Mouse (Mus musculus): ENCODE results near the gene Clec4b2. TPM values are rescaled to one million over a fixed set of nuclear protein-coding genes. Genes with fewer than 3 reads are reported as not detected.
"Not testable (repeated sequence)": the region's sequence is repeated elsewhere in the genome, so short reads cannot be mapped to it uniquely, and the experiment has no call there.

The Clec4b2 gene
- 0.12 TPM in 1 of 2 replicates, not detected in the other for polyA plus RNA-seq (2015; fragmentation: Nextera tagmentation; extraction: Ambion mirVana)

DNA sequence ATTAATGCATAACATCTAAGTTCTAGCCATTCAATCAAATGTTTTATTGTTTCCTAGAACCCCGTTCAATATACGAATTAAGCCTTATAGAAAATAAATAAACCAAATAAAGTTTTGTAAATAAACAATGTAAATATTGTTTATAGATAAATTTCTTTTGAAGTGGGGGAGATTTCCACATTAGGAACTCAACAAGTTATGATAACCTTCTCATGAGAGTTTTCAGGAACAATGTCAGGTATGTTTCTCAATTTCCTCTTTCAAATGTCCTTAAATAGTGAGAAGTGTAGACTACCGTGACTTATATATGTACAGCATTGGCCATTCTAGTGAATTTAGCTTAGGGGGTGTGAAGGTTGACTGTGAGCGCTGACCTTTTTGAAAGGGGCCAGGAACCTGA is at the start of gene Clec4b2:
TSS of gene Clec4b2 (plus strand) at position 301 of the 400 bp plus-strand sequence.
- H3K9me3 ChIP-seq (replicated peaks; ENCODE audit: control insufficient read depth, low read length), result no peaks in the 10 kb centered on the region
- no peaks in the 10 kb centered on the region for H3K27me3 ChIP-seq (ENCODE audit: control insufficient read depth, insufficient read depth, low read length)
- no peak for ATAC-seq (ENCODE audit: insufficient read depth, low FRiP score)
- no peaks in the 10 kb centered on the region for H3K4me1 ChIP-seq (ENCODE audit: control insufficient read depth, insufficient read depth, low read length)
- 84% methylated on average over 4 of the region's 4 CpGs for WGBS
- H3K4me2 ChIP-seq (ENCODE audit: low read depth, low read length), result no peak within 1 kb of the TSS
- H3K9ac ChIP-seq (ENCODE audit: low read length), result no peak within 1 kb of the TSS
- no peak within 1 kb of the TSS for H3K4me3 ChIP-seq (replicated peaks; ENCODE audit: low read length)
- H3K36me3 ChIP-seq (ENCODE audit: control insufficient read depth, insufficient read depth, low read length), result no peaks in the 10 kb centered on the region
- H3K27ac ChIP-seq (ENCODE audit: low read length), result no peak within 1 kb of the TSS

DNA sequence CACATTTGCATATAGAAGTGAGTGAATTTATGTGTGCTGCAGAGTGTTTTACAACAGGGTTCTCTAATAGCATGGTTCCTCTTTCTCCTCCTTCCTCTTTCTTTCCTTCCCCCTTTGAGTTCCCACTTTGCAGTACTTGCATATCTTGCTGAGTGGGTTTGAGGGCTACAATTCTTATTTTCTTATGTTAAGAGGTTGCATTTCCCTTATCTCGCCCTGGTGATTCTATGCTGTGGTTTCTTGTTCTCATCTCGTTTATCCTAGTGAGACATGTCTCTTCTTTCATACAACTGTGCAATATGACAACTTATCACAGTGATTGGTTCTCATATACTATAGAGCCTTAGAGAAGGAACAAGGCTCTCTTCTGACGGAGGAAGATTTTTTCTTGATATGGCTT is 49.5 kb upstream of the Clec4b2 start:
- Histone ChIP-seq H3K27me3 (ENCODE audit: control insufficient read depth, insufficient read depth, low read length) (no peaks in the 10 kb centered on the region), H3K36me3 (ENCODE audit: control insufficient read depth, insufficient read depth, low read length) (no peaks in the 10 kb centered on the region), H3K4me1 (ENCODE audit: control insufficient read depth, insufficient read depth, low read length) (no peaks in the 10 kb centered on the region), H3K4me2 (ENCODE audit: low read depth, low read length) (no peak overlapping the region), H3K9ac (ENCODE audit: low read length) (no peak overlapping the region), H3K27ac (ENCODE audit: low read length) (no peak overlapping the region), H3K4me3 (replicated peaks; ENCODE audit: low read length) (no peak overlapping the region), H3K9me3 (replicated peaks; ENCODE audit: control insufficient read depth, low read length) (no peaks in the 10 kb centered on the region)
- WGBS, result 68% methylated on average over 3 of the region's 3 CpGs
- no peak for ATAC-seq (ENCODE audit: insufficient read depth, low FRiP score)

DNA sequence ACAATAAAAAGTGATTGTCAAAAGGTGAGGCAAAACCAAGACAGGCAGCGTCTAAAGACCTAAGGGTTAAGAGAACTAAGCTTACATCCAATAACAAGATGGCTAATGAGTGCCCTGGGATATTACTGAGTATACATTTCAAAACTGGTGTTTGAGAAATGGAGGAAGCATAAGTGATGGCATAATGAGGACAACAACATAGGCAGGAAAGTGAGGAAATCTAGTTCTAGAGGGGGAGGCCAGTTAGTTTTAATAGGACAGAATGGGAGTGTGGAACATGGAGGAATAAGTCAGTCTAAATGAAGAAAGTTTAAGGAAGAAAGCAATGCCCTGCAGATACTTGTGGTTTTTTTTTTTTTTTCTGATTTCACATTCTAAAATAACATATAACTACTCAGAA is 45.5 kb upstream of the Clec4b2 start:
- Histone ChIP-seq H3K27me3 (ENCODE audit: control insufficient read depth, insufficient read depth, low read length) (no peaks in the 10 kb centered on the region), H3K36me3 (ENCODE audit: control insufficient read depth, insufficient read depth, low read length) (no peaks in the 10 kb centered on the region), H3K9ac (ENCODE audit: low read length) (no peak overlapping the region), H3K27ac (ENCODE audit: low read length) (no peak overlapping the region), H3K9me3 (replicated peaks; ENCODE audit: control insufficient read depth, low read length) (no peaks in the 10 kb centered on the region), H3K4me3 (replicated peaks; ENCODE audit: low read length) (no peak overlapping the region), H3K4me2 (ENCODE audit: low read depth, low read length) (no peak overlapping the region), H3K4me1 (ENCODE audit: control insufficient read depth, insufficient read depth, low read length) (no peaks in the 10 kb centered on the region)
- no peak for ATAC-seq (ENCODE audit: insufficient read depth, low FRiP score)
- WGBS, result 57% methylated on average over 1 of the region's 1 CpGs

DNA sequence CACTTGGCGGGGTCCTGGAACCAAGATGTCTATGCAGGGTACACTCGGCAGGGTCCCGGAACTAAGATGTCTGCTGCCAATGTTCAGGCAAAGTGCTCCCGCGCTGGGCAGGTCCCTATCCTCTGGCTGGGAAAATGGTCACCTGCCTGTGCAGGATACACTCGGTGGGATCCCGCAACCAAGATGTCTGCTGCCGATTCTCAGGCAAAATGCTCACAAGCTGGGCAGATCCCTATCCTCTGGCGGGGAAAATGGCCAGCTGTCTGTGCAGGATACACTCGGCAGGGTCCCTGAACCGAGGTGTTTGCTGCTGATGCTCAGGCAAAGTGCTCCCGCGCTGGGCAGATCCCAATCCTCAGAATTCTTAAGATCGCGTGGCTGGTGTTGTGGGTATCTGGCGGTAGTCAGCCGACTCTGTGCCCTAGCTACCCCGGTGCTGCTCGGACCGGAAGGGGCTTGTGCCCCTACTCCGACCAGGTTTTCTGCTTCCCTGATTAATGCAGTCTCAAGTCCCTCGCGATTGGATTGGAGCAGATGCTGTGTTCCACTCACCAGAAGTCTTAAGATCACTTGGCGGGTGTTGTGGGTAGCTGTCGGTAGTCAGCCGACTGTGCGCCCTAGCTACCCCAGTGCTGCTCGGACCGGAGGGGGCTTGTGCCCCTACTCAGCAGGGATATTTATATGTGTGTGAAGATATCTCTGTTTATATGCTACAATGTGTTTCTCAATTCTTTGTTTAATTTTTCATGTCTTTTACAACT is 34.7 kb upstream of the Clec4b2 start:
- WGBS, result 62% methylated on average over 29 of the region's 29 CpGs
- H3K4me2 ChIP-seq (ENCODE audit: low read depth, low read length), result not testable (repeated sequence)

DNA sequence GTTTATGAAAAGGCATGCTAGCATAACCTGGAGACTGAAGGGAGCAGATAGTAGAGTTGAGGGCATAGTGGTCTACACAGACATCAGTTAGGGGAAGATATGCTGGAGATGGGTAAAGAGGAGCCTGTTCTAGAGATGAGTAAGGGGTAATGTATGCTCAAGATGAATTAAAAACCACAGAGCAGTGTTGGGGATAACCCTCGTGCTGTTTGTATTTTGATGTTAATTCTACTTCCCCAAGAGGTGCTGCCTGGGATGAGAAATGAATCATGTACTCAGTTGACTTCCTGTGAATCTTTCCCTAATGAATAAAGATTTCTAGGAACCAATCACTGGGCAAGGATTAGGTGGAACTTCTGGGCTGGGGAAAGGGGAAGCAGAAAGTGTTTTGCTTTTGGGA is 2.6 kb upstream of the Clec4b2 start:
- no peaks in the 10 kb centered on the region for H3K4me1 ChIP-seq (ENCODE audit: control insufficient read depth, insufficient read depth, low read length)
- no peak for ATAC-seq (ENCODE audit: insufficient read depth, low FRiP score)
- no peaks in the 10 kb centered on the region for H3K36me3 ChIP-seq (ENCODE audit: control insufficient read depth, insufficient read depth, low read length)
- H3K4me2 ChIP-seq (ENCODE audit: low read depth, low read length), result no peak overlapping the region
- no peaks in the 10 kb centered on the region for H3K9me3 ChIP-seq (replicated peaks; ENCODE audit: control insufficient read depth, low read length)
- no peak overlapping the region for H3K4me3 ChIP-seq (replicated peaks; ENCODE audit: low read length)
- H3K9ac ChIP-seq (ENCODE audit: low read length), result no peak overlapping the region
- WGBS, result 41% methylated on average over 1 of the region's 1 CpGs
- no peaks in the 10 kb centered on the region for H3K27me3 ChIP-seq (ENCODE audit: control insufficient read depth, insufficient read depth, low read length)
- no peak overlapping the region for H3K27ac ChIP-seq (ENCODE audit: low read length)

More for the DNA sequence above, 34.7 kb upstream of the Clec4b2 start:
- H3K36me3 ChIP-seq (ENCODE audit: control insufficient read depth, insufficient read depth, low read length); H3K9me3 ChIP-seq (replicated peaks; ENCODE audit: control insufficient read depth, low read length); ATAC-seq (ENCODE audit: insufficient read depth, low FRiP score); H3K4me3 ChIP-seq (replicated peaks; ENCODE audit: low read length); H3K9ac ChIP-seq (ENCODE audit: low read length); H3K4me1 ChIP-seq (ENCODE audit: control insufficient read depth, insufficient read depth, low read length); H3K27ac ChIP-seq (ENCODE audit: low read length); H3K27me3 ChIP-seq (ENCODE audit: control insufficient read depth, insufficient read depth, low read length): not testable (repeated sequence)

DNA sequence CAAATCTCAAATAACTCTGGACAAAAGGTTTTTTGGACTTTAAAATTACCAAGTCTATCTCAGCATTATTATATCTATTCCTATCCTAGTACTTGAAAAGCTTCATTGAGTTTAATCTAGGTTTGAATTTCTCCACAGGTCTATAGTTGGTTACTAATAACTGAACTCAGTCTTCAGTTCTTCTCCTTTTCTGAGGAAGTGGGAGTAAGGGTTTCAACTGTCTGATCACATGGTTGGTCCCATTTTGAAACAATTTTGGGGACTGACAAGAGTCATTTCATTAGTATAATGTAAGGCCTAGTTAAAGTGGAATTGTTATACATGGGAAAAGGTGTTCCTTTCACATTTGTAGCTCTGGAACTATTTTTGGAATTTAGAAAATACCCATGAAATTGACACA is 1.7 kb upstream of the Clec4b2 start:
- no peak for ATAC-seq (ENCODE audit: insufficient read depth, low FRiP score)

DNA sequence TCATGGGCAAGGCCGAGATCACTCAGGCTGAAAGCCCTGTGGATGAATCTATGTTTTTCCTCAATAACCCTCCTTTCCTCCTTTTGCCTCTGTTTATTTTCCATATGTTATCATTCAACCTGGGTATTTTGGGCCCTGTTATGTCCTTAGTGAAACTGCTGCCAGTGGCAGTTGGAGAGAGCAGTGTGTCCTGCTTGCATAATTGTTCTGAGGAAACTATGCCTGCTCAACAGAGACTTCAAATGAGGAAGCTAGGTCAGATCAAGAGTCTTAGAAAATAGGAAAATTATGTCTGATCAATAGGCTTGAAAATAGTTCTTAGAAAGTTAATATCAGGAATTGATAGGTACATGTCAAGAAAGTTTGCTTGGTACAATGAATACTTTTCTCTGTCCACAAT is 2.9 kb downstream of the Clec4b2 start:
- no peaks in the 10 kb centered on the region for H3K27me3 ChIP-seq (ENCODE audit: control insufficient read depth, insufficient read depth, low read length)
- H3K9ac ChIP-seq (ENCODE audit: low read length), result no peak overlapping the region
- H3K4me1 ChIP-seq (ENCODE audit: control insufficient read depth, insufficient read depth, low read length), result no peaks in the 10 kb centered on the region
- no peak for ATAC-seq (ENCODE audit: insufficient read depth, low FRiP score)
- no peak overlapping the region for H3K4me2 ChIP-seq (ENCODE audit: low read depth, low read length)
- 86% methylated on average over 1 of the region's 1 CpGs for WGBS
- H3K9me3 ChIP-seq (replicated peaks; ENCODE audit: control insufficient read depth, low read length), result no peaks in the 10 kb centered on the region
- no peaks in the 10 kb centered on the region for H3K36me3 ChIP-seq (ENCODE audit: control insufficient read depth, insufficient read depth, low read length)
- H3K27ac ChIP-seq (ENCODE audit: low read length), result no peak overlapping the region
- no peak overlapping the region for H3K4me3 ChIP-seq (replicated peaks; ENCODE audit: low read length)

More for the DNA sequence above, 1.7 kb upstream of the Clec4b2 start:
- no peaks in the 10 kb centered on the region for H3K4me1 ChIP-seq (ENCODE audit: control insufficient read depth, insufficient read depth, low read length)
- H3K27ac ChIP-seq (ENCODE audit: low read length), result no peak overlapping the region
- H3K9me3 ChIP-seq (replicated peaks; ENCODE audit: control insufficient read depth, low read length), result no peaks in the 10 kb centered on the region
- no peak overlapping the region for H3K4me2 ChIP-seq (ENCODE audit: low read depth, low read length)
- no peak overlapping the region for H3K4me3 ChIP-seq (replicated peaks; ENCODE audit: low read length)
- no peak overlapping the region for H3K9ac ChIP-seq (ENCODE audit: low read length)
- no peaks in the 10 kb centered on the region for H3K27me3 ChIP-seq (ENCODE audit: control insufficient read depth, insufficient read depth, low read length)
- H3K36me3 ChIP-seq (ENCODE audit: control insufficient read depth, insufficient read depth, low read length), result no peaks in the 10 kb centered on the region

GRCm38 (mm10) chr6:123184862-123185261 is 12.2 kb downstream of the Clec4b2 start:
- not testable (repeated sequence) for H3K4me3 ChIP-seq (replicated peaks; ENCODE audit: low read length); ATAC-seq (ENCODE audit: insufficient read depth, low FRiP score); H3K4me1 ChIP-seq (ENCODE audit: control insufficient read depth, insufficient read depth, low read length); H3K4me2 ChIP-seq (ENCODE audit: low read depth, low read length); H3K9me3 ChIP-seq (replicated peaks; ENCODE audit: control insufficient read depth, low read length); H3K9ac ChIP-seq (ENCODE audit: low read length); H3K36me3 ChIP-seq (ENCODE audit: control insufficient read depth, insufficient read depth, low read length); H3K27ac ChIP-seq (ENCODE audit: low read length); H3K27me3 ChIP-seq (ENCODE audit: control insufficient read depth, insufficient read depth, low read length)
- WGBS, result 68% methylated on average over 2 of the region's 2 CpGs

GRCm38 (mm10) chr6:123207187-123208076 is 34.7 kb downstream of the Clec4b2 start:
- no peaks in the 10 kb centered on the region for H3K4me1 ChIP-seq (ENCODE audit: control insufficient read depth, insufficient read depth, low read length)
- no peak overlapping the region for H3K4me2 ChIP-seq (ENCODE audit: low read depth, low read length)
- H3K27me3 ChIP-seq (ENCODE audit: control insufficient read depth, insufficient read depth, low read length), result no peaks in the 10 kb centered on the region
- H3K9ac ChIP-seq (ENCODE audit: low read length), result no peak overlapping the region
- H3K36me3 ChIP-seq (ENCODE audit: control insufficient read depth, insufficient read depth, low read length), result no peaks in the 10 kb centered on the region
- H3K4me3 ChIP-seq (replicated peaks; ENCODE audit: low read length), result no peak overlapping the region
- H3K9me3 ChIP-seq (replicated peaks; ENCODE audit: control insufficient read depth, low read length), result no peaks in the 10 kb centered on the region
- WGBS, result 83% methylated on average over 1 of the region's 1 CpGs
- no peak for ATAC-seq (ENCODE audit: insufficient read depth, low FRiP score)
- H3K27ac ChIP-seq (ENCODE audit: low read length), result no peak overlapping the region
